Mouse (Mus musculus) C2C12 (cell line): ENCODE data around the gene Eno1.
A peak's percentile ranks its signal among the peaks of the same experiment; 100 is the strongest.

Experiments used
- CEBPB ChIP-seq: IDR thresholded peaks from one replicate; pipeline ENCODE4 v1.6.1; 2011; ENCODE audit warnings: low read depth, mild to moderate bottlenecking, control low read depth, moderate library complexity
- CTCF ChIP-seq: IDR thresholded peaks from one replicate; pipeline ENCODE4 v1.5.1; 2011; ENCODE audit not compliant: control insufficient read depth, insufficient read depth, insufficient read length
- MAX ChIP-seq: IDR thresholded peaks from one replicate; pipeline ENCODE4 v1.6.1; 2011; ENCODE audit warnings: mild to moderate bottlenecking, control low read depth
- MYOD1 ChIP-seq: IDR thresholded peaks from one replicate; pipeline ENCODE4 v1.6.1; 2011; ENCODE audit warnings: low read depth; ENCODE audit not compliant: control insufficient read depth, insufficient read length
- USF1 ChIP-seq: IDR thresholded peaks from one replicate; pipeline ENCODE4 v1.6.1; 2011; ENCODE audit warnings: low read depth, mild to moderate bottlenecking, control low read depth, moderate library complexity

DNA sequence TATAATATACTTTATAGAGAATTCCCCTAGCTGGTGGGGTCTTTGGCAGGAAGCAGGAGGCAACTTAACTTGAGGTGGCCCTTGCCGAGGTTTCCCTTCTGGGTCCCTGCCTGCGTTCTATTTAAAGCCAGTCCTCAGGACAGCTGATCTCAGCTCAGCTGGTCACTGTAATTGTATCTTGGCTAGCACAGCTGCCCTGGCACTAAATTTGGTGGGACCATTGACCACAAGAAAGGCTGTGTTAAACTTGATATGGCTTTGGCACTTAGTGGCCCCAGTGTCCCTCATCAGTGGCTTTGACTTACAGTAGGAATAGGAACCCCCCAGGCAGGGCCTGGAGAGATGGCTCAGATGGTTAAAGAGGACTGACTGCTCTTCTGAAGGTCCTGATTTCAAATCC is 9.4 kb downstream of the Eno1 start:
- TF ChIP-seq CEBPB, result no peak
- no peak for TF ChIP-seq CTCF
- TF ChIP-seq USF1, result no peak
- TF ChIP-seq MAX, result no peak
- peak; percentile 75 for TF ChIP-seq MYOD1
